21 mouse cellular contexts compared by ENCODE assay signal in genomic region chr17:63880009-63880408, GRCm38 (mm10). TPM values are rescaled to one million over a fixed set of nuclear protein-coding genes. Genes with fewer than 3 reads are reported as not detected.
"Had no signal": no experiment of that assay in that cellular context is flagged by ENCODE, and none has a peak within 500 bp of the region (broad histone marks: within the 10 kb centered on the region; RNA-seq: fewer than 3 reads in every experiment).

No protein-coding gene starts in this region.

- DNase-seq: kidney, postnatal 25 days; layer of hippocampus, postnatal 36 days; liver, embryonic 13.5 days; lung, embryonic 14.5 days; right cerebral cortex, adult 18-20 months; right cerebral cortex, postnatal 14 days; right cerebral cortex, postnatal 4 days; thymus, adult 2 months; thymus, postnatal 14 days; thymus, postnatal 4 days had no signal

- H3K4me3 ChIP-seq: layer of hippocampus, adult 2 months; left cerebral cortex, adult 2 months; liver, embryonic 13.5 days; midbrain, embryonic 12.5 days; midbrain, embryonic 15.5 days; neural tube, embryonic 12.5 days; neural tube, embryonic 15.5 days had no signal

- H3K4me1 ChIP-seq: liver, embryonic 13.5 days; midbrain, embryonic 12.5 days; midbrain, embryonic 15.5 days; neural tube, embryonic 12.5 days; neural tube, embryonic 15.5 days had no signal

- H3K4me2 ChIP-seq: liver, embryonic 13.5 days; lung, embryonic 14.5 days; midbrain, embryonic 12.5 days; midbrain, embryonic 15.5 days; neural tube, embryonic 12.5 days; neural tube, embryonic 15.5 days had no signal

- H3K27me3 ChIP-seq: liver, embryonic 13.5 days; midbrain, embryonic 12.5 days; midbrain, embryonic 15.5 days; neural tube, embryonic 12.5 days; neural tube, embryonic 15.5 days had no signal

- H3K9ac ChIP-seq: liver, embryonic 13.5 days; lung, embryonic 14.5 days; midbrain, embryonic 12.5 days; midbrain, embryonic 15.5 days; neural tube, embryonic 12.5 days; neural tube, embryonic 15.5 days had no signal

- ATAC-seq: lung, postnatal 0 days; midbrain, embryonic 15.5 days had no signal

- H3K9me3 ChIP-seq: liver, embryonic 13.5 days; midbrain, embryonic 12.5 days; midbrain, embryonic 15.5 days; neural tube, embryonic 12.5 days; neural tube, embryonic 15.5 days had no signal

- H3K36me3 ChIP-seq: liver, embryonic 13.5 days; midbrain, embryonic 12.5 days; midbrain, embryonic 15.5 days; neural tube, embryonic 12.5 days; neural tube, embryonic 15.5 days had no signal

- H3K27ac ChIP-seq: kidney, postnatal 0 days; layer of hippocampus, adult 2 months; left cerebral cortex, adult 2 months; liver, embryonic 13.5 days; macrophage; midbrain, embryonic 12.5 days; midbrain, embryonic 15.5 days; neural tube, embryonic 12.5 days; neural tube, embryonic 15.5 days; stomach, postnatal 0 days had no signal

RNA-seq across cellular contexts. Expression of gene A930002H24Rik, which starts 16.4 kb away (rescaled TPM):
- total RNA-seq: layer of hippocampus, adult 2 months; layer of hippocampus, postnatal 36 days; left cerebral cortex, adult 2 months; left cerebral cortex, postnatal 10 days had no signal
- polyA plus RNA-seq: macrophage; thymus, adult 2 months had no signal
